Mouse (Mus musculus) fibroblast of lung, adult 2 months (primary cell): ENCODE data around the gene Med13l.

Source experiments
- DNase-seq: peaks from one replicate; pipeline ENCODE4 v3.0.0-alpha.2; 2011; ENCODE audit warnings: low read depth

The Med13l gene

DNA sequence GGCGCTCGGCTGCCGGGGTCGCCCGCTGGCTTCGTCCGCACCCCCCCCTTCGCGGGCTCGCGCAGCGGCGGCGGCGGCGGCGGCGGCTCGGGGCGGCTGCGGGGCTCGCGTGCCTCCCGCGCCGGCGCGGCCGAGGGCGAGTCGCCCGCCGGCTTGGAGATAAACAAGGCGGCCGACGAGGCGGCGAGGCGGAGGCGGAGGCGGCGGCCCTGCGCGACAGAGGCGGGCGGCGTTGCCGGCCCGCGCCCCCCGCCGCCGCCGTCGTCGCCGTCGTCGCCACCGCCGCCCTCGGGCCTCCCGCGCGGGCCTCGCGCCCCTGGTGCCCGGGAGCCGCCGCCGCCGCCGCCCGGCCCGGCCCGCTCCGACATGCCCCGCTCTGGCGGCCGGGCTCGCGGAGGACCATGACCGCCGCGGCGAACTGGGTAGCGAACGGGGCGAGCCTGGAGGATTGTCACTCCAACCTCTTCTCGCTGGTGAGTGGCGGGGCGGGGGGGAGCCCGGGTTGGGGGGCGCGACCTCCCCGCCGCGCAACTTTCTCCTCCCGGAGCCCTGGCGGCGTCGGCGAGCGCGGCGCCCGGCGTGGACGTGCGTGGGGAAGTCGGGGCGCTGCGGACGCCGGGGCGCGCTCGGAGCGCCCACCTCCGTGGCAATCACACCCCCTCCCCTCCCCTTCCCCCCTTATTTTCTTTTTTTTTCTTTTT is at the start of gene Med13l:
Gene Med13l, plus strand, starts transcription at position 295 of the 701 bp plus-strand sequence.
- DNase-seq, result no peak

DNA sequence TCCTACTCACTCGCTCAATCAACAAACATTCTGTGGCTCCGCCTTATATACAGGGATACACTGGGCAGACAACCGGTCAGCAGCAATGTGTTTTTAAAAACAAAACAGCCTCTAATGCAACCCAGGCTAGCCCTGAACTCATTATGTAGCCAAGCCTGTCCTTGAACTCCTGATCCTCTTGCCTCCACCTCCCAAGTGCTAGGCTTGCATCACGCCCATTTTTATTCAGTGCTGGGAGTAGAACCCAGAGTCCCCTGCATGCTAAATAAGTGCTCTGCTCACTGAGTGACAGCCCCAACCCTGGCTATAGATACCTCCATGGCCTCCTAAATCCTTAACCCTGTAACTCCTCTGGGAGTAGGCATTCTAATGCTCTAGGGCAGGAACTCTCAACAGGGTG is 49.5 kb upstream of the Med13l start:
- DNase-seq, result no peak

DNA sequence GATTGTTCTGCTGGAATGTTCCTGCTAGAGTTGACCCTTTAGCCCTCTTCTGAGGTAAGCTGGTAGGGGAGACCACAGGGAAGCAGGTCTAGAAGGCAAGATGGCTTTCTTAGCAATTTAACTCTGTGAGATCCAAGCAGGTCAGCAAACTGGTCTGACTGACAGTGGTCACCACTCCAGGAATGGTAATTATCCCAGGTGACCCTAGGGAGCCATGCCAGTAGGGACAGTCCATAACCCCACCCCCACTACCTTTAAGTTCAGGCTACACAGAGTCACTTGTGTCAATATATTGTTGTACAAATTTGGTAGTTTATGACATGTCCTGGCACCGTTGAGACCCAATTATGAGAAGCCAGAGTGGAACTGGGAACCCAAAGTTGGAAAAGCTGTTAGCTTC is 47.5 kb upstream of the Med13l start:
- no peak for DNase-seq

DNA sequence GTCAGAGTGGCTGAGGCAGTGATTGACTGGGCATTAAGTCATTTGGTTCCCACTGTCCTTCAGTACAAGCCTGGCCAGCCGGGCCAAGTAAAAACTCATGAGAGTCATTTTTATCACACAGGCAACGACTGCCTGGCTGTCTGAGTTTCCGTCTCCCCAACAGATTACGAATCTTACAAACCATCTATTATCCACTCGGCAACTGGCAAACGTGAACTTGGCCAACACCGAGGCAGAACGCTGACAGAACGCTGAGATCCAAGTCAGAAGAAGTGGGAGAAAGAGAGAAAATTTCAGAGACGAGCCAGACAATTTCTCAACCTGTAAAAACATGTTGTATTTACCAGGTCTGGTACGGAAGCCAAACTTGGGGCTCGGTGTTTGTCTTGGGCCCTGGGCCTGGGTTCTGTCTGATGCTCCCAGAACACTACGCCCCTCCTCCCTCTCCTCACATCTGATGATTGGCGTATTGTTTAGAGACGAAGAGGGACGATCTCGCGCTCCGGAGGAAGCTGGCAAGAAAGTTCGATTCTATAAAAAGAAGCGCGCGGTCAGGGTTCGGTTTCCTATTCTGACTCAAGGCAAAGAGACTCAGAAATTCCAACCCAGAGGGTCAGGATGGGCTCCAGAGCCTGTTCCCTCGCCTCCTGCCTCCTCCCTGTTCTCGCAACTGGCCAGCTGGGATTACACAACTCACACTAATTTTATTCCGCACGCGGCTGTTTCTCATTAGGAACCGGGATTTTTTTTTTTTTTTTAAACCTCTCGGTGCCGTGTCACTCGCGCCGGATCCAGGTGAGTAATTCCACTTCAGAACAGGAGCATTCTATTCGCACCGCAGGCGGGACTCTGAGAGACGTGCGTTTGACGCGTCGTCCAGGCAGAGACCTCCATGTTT is 46.6 kb upstream of the Med13l start:
- peak; percentile 99 for DNase-seq

DNA sequence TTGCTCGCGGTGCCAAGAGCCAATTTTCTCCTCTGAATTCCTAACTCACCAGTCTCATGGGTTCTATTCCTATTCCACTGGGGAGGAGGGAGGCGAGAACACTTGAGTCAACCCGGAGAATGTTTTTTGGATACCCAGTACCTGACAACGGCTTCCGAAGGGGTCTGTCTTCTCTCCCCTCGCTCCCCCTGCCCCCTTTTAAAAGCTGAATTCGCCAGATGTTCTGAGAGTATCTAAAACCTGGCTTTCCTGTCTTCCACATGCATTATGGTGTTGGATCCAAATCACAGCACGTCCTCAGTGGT is 46.0 kb upstream of the Med13l start:
- DNase-seq, result no peak

DNA sequence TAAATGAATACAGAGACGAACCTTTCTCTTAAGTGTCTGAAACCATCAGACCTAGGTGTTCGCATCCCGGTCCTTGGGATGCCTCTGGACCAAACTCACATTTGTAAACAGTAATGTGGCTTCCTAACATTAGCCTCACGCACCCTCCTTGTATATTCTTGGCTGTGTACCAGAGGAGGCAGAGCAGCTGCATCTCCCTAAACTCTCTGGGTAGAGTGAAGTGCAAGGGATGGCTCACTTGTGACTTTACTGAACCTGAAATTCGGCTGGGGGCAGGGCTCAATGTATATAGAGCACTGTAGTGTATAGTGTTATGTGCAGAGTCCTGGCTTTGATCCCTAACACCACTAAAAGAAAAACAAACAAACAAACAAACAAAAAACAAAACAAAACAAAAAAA is 45.6 kb upstream of the Med13l start:
- DNase-seq, result no peak

DNA sequence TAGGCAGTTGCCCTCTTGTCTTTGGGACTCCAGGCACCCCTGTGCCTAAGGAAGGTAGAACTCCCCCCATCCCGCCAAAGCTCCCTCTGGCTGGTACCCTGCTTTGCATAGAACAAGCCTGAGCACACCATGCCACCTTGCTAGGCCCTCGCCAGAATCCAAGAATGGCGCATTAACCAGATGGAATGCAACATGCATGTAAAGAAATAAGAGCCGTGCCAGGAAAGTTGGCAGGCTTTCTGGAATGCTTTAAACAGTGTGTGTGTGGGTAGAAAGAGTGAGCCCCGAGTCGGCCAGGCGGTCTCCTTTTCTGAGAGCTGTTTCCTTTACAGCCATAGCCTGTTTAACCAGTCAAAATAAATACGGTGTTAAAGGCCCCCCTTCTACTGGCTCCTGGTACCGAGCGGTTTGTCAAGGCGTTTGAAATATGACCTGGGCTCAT is 45.2 kb upstream of the Med13l start:
- no peak for DNase-seq

DNA sequence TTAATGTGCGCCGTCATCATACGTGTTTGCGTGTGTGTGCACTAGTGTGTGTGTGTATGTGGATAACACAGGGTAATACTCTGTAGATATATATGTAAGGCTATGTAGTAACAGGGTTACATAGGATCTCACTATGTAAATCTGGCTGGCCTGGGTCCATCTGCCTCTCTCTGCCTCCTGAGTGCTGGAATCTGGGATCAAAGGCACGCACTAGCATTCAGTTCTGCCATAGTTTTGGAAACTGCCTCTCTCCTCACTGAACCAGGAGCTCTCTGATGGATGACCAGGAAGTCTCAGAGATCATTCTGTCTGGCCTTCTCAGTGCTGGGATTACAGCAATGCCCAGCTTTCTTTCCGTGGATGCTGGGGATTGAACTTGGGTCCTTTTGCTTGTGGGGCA is 44.4 kb upstream of the Med13l start:
- no peak for DNase-seq

DNA sequence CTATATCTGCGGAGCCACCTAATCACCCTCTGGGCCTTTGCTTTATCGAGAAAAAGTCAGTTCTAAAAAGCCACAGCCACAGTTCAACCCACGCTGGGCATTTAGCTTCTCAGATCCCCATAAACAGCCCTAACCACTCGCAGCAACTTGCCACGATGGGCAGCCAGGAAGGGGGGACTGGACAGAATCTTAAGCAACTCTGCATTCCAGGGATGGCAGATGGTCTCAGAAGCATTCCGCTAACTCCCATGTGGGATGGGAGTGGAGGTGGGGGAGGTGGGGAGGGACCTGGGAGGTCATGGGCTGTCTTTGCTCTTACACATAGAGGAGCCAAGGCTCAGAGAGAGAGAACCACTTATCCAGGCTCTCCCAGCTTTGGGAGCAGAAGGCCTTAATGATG is 44.0 kb upstream of the Med13l start:
- DNase-seq, result no peak

DNA sequence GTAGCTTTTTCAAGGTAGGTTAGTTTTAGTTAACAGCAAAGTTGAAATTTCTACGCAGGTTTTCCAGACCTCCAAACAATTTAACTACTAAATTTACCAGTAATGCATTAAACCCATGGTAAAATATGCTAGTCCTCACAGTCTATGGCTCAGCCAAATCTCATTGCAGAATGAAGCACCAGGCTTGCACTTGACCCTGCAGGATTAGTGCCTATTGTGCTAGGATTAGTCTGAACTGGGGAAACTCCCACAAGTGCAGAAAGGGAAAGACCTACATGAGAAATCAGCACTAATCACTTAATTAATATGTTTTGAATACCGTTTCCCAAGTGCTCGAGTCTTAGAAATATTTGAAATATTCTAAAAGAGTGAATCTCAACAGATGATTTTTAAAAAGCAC is 40.0 kb upstream of the Med13l start:
- DNase-seq, result no peak

DNA sequence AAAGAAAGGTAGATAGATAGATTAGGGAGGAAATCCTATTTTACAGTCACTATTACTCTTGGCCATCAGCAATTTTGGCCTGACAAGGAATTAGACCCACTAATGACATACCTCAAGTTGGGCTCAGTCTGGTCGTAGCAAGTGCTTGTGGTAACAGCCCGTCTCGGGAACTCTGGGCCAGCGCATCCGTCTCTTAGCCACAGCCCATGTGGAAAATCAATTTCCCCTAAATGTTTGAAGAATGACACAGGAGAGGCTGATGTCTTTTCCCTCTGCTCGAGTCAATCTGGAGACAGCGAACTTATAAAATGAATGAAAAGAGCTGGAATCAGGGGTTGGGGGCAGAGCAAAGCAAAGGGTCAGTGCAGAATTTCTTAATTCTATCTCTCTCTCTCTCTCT is 36.1 kb upstream of the Med13l start:
- DNase-seq, result no peak

DNA sequence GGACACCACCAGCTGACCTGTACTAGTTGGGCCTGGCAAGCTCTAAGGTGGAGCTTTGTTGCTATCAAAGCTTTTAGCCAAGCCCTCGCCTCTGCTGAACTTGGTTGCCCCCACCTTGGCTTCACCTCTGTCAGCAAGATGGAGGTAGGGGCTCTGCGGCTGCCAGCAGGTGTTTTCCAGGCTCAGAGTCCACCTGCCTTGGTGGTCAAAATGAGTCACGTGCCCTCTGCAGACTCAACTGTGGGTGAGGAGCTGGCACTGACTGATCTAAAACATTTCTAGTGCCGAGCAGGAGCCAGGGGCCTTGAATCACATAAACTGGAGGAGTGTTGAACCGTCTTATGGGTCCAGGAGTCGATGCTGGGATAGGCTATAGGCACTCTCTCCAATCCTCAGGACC is 34.8 kb upstream of the Med13l start:
- DNase-seq, result no peak

DNA sequence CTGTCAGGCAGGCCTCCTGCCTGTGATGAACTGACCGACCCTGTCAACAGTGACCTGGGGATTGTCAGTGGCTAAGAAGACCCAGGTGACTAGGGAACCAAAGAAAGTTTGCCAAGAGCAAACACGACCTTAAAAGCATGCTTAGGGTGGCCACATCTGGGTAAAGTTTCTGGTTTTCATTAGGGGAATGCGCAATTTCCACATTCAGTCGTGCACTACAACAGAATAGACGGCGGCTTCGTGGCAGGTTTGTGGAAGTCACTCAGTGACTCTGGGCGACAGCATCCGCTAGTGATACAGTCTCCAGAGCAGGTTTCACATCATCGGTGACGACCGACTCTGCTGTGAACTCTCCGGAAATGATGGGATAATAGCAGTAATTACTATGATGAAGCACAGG is 34.0 kb upstream of the Med13l start:
- no peak for DNase-seq

DNA sequence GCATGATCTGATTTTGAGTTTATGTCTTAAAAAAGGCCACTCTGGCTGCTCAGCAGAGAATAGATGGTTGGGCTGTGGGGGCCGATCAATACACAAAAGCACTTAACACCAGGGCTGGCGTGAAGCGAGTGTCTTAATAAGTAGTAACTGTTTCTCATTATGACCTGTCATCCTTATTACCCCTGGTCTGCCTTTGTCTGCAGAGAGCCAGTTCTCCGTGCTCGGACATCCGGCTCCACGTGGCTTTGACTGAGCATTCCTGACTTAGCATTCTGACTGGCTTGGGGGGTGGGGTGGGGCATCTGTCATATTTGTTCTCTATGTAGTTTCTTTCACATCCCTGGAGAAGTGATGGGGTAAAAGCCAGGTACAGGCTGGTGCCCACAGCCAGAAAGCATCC is 31.2 kb upstream of the Med13l start:
- DNase-seq, result no peak

DNA sequence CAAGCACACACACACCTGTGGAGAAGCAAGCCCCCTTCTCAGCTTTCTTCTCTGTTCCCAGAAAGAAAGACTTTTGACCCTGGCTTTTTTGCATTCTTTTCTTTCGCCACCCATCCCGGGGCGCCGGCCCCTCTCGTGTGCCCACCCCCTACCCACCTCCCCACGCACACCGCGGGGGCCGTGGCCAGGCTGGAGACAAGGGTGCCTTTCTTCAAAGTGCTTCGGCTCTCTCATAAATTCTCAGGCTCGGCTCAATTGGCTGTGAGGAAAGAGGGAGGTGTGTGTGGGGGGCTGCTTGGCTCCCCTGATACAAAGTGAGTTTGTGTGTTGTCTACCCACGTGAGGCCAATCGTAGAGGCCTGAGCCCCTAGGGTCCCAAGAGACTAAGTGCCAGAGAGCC is 28.4 kb upstream of the Med13l start:
- DNase-seq, result no peak

DNA sequence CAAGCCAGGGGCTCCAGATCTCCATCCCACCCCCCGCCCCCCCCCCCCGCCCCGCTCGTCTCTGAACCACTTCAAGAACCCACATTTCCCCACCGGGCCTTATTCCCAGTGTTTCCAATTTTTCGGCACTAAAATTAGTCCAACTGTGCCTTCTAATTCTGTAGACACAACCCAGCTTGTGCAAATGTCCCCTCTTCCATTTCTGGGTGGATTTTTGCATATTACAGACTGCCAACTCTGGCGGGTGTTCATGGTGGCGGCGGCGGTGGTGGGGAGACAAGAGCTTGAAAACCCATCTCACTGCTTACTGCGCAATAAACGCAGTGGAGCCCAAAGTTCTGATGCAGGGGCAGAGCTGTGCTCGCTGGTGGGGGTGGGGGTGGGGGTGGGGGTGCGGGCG is 27.8 kb upstream of the Med13l start:
- no peak for DNase-seq

DNA sequence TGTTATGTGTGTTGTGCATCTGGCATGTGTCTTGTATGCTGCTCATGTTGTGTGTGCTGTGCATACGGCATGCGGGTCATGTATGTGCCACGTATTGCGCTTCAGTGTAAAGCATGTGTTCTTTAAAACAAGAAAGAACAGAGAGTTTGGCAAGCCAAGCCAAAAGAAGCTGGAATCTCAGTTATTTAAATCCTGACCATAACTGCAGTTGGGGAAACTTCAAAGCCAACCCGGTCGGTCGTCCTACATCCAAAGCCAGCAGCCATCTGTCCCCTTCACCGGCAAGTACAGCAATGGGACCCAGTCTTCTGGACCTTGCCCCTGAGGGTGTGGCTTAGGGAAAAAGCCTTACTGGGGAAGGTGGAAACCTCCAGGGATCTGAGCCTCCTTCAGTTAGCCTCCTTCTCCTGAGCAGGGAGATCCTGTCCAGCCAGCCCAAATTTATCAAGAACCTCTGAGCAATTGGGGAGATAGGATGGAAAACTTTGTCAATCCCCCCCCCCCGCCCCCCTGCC is 26.0 kb upstream of the Med13l start:
- no peak for DNase-seq

DNA sequence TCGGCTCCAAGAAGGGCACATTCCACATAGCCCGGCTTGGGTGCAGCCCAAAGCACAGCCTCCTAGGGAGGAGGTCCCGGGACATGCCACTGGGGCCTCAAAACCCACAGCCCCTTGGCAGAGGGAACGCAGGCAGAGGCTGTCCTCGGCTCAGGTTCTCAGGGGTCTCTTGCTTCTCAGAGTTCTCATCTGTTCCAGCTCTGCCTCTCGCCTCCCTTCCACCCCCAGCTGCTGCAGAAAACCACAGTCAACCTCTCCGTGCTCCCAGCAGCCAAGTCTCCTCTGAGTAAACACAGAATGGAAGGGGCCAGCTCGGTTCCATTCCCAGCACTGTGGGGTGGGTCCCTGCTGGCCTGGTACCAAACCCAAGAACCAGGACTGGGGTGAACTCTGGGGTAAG is 25.3 kb upstream of the Med13l start:
- peak; percentile 98 for DNase-seq

DNA sequence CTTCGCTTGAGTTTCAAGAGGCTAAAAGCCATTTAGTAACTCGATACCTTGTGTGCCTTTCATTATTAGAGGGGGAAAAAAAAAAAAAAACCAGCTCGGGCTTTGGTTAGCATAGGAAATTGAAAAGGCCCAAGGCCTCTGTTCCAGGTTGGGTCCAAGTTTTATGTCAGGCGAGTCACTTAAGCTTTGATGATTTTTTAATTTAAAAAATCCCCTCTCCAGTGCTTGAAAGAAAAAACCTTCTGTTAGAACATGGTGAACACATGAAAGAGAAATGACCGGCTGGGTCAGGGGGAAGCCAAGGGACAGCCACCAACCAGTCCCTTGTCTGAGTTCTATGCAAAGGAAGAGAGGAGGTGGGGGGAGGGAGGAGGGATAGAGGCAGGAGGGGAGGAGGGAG is 22.0 kb upstream of the Med13l start:
- no peak for DNase-seq

DNA sequence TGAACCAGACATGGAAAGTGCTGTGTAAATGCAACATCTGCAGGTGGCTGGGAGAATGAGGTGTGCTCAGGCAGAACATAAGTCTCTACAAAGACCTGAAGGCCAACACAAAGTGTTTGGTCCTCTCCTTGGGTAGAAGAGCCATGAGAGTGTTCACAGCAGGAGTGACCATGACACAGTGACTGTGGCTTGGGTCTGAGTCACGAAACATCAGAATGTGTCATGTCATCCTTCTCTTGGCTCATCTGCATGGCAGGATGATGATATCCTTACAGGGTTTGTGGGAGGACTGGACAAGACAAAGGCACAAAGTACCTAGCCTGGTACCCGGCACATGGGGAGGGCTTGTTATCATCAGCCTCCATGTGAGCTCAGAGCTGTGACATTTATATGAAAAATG is 16.7 kb upstream of the Med13l start:
- DNase-seq, result no peak

DNA sequence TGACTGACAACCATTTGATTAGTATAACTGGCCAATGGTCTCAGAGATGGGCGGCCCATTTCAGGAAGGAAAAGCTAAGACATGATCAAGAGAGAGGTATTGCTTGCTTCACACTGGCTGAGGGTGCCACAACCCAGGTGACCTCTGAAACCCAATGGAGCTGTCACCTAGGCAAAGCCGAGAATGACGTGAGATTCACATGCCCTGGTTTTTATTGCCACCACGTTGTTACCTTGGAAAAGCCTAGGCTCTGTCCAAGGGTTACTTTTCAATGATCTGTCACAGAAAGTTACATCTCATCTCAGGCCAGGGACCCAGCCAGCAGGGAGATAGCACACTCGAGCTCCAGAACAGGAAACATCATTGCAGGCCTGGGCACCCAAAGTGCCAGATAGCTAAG is 10.0 kb upstream of the Med13l start:
- no peak for DNase-seq

DNA sequence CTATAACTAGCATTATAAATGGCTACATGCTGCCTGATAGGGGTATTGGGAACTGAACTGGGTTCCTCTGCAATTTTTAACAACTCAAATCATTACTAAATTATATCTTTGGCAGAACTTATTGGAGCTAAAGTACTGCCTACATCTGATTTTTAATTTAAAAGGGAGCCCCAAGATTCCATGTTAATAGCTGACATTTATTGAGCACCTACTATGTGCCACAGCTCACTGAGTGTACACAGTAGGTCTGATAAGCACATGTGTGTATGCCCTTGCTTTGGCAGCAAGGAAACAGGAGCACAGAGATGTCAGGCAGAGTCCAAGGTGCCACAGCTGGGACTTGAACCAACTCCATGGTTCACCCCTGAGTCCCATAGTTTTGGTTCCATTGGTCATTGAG is 7.2 kb upstream of the Med13l start:
- no peak for DNase-seq

DNA sequence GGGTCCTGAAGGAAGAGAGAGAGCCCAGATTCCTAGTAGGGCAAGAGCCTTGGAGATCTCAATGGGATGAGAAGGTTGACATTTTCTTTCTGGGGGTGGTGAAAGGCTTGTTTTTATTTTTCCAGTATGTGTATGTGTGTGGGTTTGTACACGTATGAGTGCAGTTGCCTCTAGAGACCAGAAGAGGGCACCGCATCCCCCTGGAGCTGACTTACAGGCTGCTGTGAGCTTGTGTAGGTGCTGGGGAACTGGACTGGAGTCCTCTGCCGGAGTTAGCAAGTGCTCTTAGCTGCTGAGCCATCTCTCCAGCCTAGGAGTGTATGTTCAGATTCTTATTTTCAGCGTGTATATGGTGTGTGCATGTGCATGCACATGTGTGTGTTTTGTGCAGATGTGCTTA is 5.2 kb upstream of the Med13l start:
- DNase-seq, result no peak
